Mouse (Mus musculus): ENCODE measurements around the gene Micall1.

Micall1 gene

GRCm38 (mm10) chr15:79129311-79129710, 20.6 kb downstream of the Micall1 start:
- DNase-seq (ENCODE audit: low spot score): no peak

GRCm38 (mm10) chr15:79130782-79131181, 22.1 kb downstream of the Micall1 start:
- no peak for DNase-seq (ENCODE audit: low spot score)

GRCm38 (mm10) chr15:79131442-79131841, 22.7 kb downstream of the Micall1 start:
- no peak for DNase-seq (ENCODE audit: low spot score)

GRCm38 (mm10) chr15:79133191-79133661, 24.5 kb downstream of the Micall1 start:
- DNase-seq (ENCODE audit: low spot score): no peak

GRCm38 (mm10) chr15:79134496-79135270, 26.0 kb downstream of the Micall1 start:
- DNase-seq (ENCODE audit: low spot score): no peak

GRCm38 (mm10) chr15:79135332-79135731, 26.6 kb downstream of the Micall1 start:
- DNase-seq (ENCODE audit: low spot score): no peak

- DNase-seq (ENCODE audit: low spot score): no peak
Observed at GRCm38 (mm10) chr15:79135783-79136575, 27.3 kb downstream of the Micall1 start.

- no peak for DNase-seq (ENCODE audit: low spot score)
Observed at GRCm38 (mm10) chr15:79139640-79140039, 30.9 kb downstream of the Micall1 start.

GRCm38 (mm10) chr15:79140866-79141565, 32.3 kb downstream of the Micall1 start, which contains the start of the genes Polr2f and 1700088E04Rik:
Gene Polr2f, plus strand, starts transcription at chr15:79141009.
Gene 1700088E04Rik, minus strand, starts transcription at chr15:79141253.
- DNase-seq (ENCODE audit: low spot score): peak; percentile 96

GRCm38 (mm10) chr15:79141566-79141917, 32.8 kb downstream of the Micall1 start:
- no peak for DNase-seq (ENCODE audit: low spot score)

- no peak for DNase-seq (ENCODE audit: low spot score)
Observed at GRCm38 (mm10) chr15:79143316-79143715, 34.6 kb downstream of the Micall1 start.

- DNase-seq (ENCODE audit: low spot score): no peak
Observed at GRCm38 (mm10) chr15:79144021-79144420, 35.3 kb downstream of the Micall1 start.

GRCm38 (mm10) chr15:79145522-79145921, 36.8 kb downstream of the Micall1 start:
- no peak for DNase-seq (ENCODE audit: low spot score)

GRCm38 (mm10) chr15:79148533-79148932, 39.8 kb downstream of the Micall1 start:
- peak; percentile 70 for DNase-seq (ENCODE audit: low spot score)

- no peak for DNase-seq (ENCODE audit: low spot score)
Observed at GRCm38 (mm10) chr15:79151881-79152280, 43.2 kb downstream of the Micall1 start.

GRCm38 (mm10) chr15:79152709-79153108, 44.0 kb downstream of the Micall1 start:
- DNase-seq (ENCODE audit: low spot score): no peak

- DNase-seq (ENCODE audit: low spot score): no peak
Observed at GRCm38 (mm10) chr15:79155572-79155971, 46.9 kb downstream of the Micall1 start.

- no peak for DNase-seq (ENCODE audit: low spot score)
Observed at GRCm38 (mm10) chr15:79162301-79162700, 53.6 kb downstream of the Micall1 start.

- no peak for DNase-seq (ENCODE audit: low spot score)
Observed at GRCm38 (mm10) chr15:79162822-79163221, 54.1 kb downstream of the Micall1 start.

GRCm38 (mm10) chr15:79164251-79164650, 55.6 kb downstream of the Micall1 start:
- no peak for DNase-seq (ENCODE audit: low spot score)

GRCm38 (mm10) chr15:79165140-79165539, 56.4 kb downstream of the Micall1 start, which contains the start of gene Sox10:
Gene Sox10, minus strand, starts transcription at chr15:79165240.
- DNase-seq (ENCODE audit: low spot score): no peak

- DNase-seq (ENCODE audit: low spot score): no peak
Observed at GRCm38 (mm10) chr15:79166712-79167111, 58.0 kb downstream of the Micall1 start.
